Mouse (Mus musculus) MEL-GATA-1-ER (cell line): Measurements from ENCODE around the gene Tmem82.

Experiments
- DNase-seq: peaks from one replicate; pipeline ENCODE4 v3.0.0-alpha.2; 2012; ENCODE audit warnings: low read depth; ENCODE audit errors: extremely low read depth

The Tmem82 gene

DNA sequence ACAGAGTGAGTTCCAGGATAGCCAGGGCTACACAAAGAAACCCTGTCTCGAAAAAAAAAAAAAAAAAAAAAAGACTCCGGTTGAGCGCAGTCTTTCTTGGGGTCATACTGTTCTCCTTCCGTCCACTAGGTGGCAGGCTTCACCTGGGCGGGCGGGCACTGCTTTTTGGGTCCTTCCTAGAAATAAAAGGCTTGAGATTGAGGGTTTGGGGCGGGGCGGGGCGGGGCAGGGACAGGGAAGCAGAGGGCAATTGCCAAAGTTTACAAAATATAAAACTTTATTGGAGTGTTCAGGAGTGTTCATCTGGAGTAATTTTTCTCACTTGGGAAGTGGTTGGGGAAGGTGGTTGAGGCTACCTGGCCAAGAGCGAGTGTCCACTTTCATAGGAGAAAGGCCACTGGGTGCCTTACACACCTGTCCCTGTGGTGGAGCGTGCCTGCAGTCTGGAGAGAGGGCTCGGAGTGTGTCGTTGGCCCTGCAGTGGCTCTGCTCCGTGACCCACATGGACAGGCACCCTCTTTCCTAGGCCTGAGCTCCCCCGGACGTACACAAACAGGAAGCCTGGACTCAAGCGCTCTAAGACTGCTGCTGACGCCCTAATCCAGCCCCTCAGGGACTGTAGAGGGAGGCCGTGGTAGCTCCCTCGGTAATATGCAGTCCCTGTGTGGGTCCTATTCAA lies at the start of gene Tmem82:
TSS of gene Tmem82 (minus strand) at position 69 of the 679 bp plus-strand sequence.
- DNase-seq = peak; percentile 72

DNA sequence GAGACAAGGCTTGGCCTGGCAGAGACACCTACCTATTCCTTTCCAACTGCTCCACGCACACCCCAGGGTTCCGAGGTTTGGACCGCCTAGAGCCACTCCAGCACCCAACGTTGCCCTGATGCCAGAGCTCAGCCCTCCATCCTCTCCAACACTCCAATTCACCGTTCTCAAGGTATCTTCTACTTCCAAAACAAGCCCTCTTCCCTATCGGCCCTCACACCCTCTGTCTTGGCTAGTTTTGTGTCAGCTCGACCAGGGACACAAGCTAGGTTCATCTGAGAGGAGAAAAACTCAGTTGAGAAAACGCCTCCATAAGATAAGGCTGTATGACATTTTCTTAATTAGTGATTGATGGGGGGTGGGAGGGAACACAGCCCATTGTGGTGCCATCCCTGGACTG lies 46.4 kb upstream of the Tmem82 start, which contains the start of gene Plekhm2:
TSS of gene Plekhm2 (minus strand) at position 101 of the 400 bp plus-strand sequence.
- no peak for DNase-seq

GRCm38 (mm10) chr4:141664011-141664745 lies 45.7 kb upstream of the Tmem82 start:
- DNase-seq = no peak

DNA sequence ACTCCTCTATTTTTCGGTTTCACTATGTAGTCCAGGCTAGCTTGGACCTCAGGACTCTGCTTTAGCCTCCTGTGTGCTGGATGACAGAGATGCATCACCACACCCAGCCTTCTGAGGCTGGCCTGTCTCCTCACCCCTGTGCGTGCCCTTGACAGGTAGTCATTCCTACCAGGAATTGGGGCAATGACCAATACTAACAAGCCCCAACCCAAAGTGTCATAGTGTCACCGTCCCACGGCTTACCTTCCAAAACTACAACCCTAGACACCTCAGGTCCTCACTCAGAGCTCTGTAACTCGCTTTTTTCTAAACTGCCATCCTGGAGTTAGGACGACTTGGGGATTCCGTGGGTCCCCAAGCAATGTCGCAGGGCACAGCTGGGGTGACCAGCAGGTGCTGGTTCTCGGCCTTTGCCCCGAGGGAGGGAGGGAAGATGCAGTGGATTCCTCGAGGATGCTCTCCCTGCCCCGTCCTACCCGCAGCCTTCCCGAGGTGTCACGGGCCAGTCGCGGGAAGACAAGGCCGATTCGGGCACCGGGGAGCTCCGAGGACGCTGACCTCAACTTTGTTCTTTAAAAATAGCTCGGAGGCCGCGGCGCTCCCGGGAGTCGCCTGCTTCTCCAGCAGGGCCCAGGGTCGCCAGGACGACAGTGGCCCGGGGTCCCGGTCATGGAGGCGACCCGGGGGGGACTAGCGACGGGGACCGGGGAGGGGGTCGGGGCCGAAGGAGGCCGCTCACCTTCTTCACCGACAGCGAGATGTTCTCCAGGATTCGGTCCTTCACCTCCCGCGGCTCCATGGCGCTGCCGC lies 44.9 kb upstream of the Tmem82 start:
- no peak for DNase-seq

GRCm38 (mm10) chr4:141660884-141661283 lies 42.5 kb upstream of the Tmem82 start:
- no peak for DNase-seq

GRCm38 (mm10) chr4:141659739-141660138 lies 41.3 kb upstream of the Tmem82 start:
- DNase-seq = no peak

DNA sequence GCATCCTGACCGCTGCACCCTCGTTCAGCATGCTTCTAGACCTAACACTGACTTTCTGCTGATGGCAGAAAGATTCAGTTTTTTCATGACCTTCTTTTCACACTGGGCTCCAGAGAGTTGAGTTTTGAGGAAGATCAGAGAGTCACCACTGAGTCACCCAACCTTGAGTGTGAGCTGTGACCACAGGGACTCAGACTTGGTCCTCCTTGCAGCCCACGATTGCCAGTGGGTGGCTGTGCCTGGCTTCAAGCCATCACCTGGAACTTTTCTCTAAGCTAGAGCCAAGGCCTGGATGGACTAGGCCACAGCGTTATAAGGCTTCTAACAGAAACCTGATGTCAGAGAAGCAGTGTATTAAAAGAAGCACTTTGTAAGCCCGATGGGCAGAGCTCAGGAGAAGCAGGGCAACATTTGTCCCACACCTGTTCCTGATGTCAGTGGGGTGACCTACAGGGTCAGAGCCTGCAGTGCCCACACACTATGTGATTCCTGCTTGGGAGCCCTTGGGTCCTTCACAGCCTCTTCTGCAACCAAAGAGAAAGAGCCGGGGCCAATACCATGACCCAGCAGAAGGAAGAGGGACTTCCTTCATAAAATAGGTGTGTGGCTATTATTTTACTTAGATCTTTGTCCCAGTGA lies 40.5 kb upstream of the Tmem82 start:
- DNase-seq = no peak

DNA sequence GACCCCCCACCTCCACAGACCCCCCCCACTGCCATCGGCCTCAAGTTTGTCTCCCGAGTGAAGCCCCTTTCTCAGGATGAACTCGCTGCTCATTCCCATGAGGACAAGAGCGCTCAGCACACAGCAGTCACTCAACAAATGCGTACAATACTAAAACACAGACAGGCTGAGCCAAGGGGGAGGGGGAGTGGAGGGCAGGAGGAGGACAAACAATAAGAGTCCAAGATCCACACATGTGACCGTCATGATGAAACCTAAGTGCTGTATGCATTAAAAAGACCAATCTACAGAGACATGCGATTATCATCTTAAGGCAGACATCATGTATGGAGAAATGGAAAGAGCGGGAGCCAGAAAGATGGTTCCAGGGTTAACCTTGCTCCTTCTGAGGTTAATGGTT lies 38.5 kb upstream of the Tmem82 start:
- DNase-seq = no peak

DNA sequence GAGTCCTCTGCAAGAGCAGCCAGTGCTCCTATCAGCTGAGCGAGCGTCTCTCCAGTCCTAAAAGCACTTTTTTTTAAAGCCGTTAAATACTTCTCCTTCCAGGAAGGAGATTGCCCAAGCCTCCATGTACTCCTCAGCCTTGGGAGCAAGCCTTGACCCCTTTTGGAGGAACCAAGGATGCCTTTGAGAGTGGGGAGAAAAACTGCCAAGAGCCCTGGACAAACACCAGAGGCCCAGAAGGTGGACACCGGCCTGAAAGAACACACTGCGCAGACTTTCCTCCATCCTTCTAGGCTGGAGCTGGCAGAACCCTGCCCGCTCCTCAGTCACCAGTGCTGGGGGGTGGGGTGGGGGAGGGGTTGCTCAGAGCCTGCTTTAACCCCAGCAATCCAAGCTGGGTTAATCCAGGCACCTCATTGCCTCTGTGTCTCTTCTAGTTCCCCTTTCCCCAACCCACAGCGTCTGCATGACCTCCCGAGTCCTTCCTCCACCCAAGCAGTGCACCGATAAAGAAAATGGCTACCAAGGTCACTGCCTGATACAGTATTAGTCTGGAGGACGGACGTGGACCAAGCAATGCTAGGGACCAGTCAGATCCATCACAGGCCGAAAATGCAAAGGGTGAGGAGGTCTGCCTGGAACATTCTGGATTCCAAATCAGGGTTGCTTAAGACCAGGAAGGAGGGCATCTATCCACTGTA lies 37.6 kb upstream of the Tmem82 start:
- peak; percentile 53 for DNase-seq

DNA sequence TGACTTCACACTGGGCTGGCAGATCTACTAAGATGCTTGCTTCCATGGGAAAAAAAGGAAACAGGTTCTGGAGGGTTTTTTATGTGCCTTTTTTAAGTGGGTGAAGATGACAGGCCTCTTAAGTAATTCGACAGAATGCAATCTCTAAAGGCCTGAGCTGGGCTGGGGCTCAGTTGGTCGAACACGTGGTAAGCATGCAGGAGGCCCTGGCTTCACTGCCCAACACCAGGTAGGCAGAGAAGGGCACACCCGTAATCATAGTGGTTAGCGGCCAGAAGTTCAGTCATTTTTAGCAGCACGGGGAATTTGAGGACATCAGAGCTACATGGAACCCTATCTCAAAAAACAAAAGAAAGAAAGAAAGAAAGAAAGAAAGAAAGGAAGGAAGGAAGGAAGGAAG lies 36.1 kb upstream of the Tmem82 start:
- DNase-seq = no peak

DNA sequence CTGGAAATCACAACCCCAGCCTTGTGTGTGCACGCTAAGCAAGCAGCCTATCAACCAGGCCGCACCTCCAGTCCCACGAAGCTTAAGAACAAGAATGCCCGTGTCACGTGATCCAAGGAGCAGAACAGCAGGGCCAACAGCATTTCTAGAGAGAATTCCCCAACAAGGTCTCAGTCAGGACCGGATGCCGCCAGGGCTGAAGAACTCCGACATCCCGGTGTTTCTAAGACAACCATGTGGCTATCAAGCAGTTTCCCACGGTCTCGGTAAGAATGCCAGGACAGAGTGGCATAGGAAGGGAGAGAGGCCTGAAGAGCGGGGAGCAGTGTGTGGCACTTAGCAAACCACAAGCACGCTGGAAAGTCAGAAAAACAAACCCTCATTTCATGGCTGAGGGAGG lies 35.4 kb upstream of the Tmem82 start:
- no peak for DNase-seq

GRCm38 (mm10) chr4:141653044-141653443 lies 34.6 kb upstream of the Tmem82 start:
- DNase-seq = no peak

DNA sequence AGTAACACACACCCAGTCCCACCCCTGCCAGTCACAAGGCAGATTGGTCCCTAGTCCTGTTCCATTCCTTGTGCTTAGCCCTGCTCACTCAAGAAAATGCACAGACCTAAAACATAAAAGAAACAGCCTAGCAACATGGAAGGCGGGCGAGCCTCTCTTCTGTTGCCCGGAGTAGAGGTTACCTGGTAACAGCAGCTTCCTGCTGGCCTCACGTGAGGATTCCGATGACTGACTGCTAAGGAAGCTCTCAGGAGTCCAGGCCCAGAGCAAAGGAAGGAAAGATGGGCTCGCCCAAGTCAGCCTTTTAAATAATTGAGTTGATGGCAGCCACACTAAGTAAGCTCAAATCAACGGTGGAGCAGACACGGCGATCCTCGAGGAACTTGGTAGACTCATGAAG lies 33.5 kb upstream of the Tmem82 start:
- DNase-seq = no peak

- no peak for DNase-seq
Observed at GRCm38 (mm10) chr4:141651286-141651685, 32.9 kb upstream of the Tmem82 start.

DNA sequence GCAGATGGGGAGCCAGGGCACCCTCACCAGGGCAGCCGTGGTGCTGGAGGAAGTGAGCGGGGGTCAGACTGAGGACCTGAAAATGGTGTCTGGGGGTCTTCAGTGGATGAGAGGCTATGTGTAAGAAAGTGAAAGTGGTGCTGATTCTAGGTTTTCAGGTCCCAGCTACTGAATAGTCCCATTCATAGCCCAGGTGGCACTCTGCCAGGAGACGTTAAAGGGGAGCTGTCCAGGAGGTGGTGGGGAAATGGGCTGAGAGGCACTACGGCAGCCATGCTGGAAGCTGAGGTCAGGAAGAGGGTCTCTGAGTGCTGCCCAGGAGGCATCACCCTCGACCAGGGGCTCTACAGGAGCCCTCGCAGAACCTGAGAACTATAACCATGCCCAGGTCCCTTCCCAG lies 30.8 kb upstream of the Tmem82 start:
- no peak for DNase-seq

DNA sequence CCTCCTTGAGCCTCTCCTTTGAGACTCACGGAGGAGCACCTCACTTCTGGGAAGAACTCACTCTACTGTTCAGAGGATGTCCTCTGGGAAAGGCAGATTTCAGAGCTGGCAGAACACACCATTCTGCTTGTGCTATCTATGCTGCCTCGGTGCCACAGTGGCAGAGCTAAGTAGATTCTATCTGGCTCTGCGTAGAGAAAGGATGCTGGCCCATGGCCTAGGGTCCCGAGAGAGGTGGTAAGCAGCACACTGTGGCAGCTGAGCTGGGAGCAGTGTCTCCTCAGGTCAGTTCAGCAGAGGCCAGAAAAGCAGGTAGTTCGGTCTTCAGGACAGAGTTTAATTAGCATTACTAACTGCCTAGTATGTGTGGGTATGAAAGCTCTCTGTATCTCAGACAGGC lies 29.8 kb upstream of the Tmem82 start:
- DNase-seq = no peak

- DNase-seq = no peak
Observed at GRCm38 (mm10) chr4:141647187-141647586, 28.8 kb upstream of the Tmem82 start.

- no peak for DNase-seq
Observed at GRCm38 (mm10) chr4:141645988-141646387, 27.6 kb upstream of the Tmem82 start.

DNA sequence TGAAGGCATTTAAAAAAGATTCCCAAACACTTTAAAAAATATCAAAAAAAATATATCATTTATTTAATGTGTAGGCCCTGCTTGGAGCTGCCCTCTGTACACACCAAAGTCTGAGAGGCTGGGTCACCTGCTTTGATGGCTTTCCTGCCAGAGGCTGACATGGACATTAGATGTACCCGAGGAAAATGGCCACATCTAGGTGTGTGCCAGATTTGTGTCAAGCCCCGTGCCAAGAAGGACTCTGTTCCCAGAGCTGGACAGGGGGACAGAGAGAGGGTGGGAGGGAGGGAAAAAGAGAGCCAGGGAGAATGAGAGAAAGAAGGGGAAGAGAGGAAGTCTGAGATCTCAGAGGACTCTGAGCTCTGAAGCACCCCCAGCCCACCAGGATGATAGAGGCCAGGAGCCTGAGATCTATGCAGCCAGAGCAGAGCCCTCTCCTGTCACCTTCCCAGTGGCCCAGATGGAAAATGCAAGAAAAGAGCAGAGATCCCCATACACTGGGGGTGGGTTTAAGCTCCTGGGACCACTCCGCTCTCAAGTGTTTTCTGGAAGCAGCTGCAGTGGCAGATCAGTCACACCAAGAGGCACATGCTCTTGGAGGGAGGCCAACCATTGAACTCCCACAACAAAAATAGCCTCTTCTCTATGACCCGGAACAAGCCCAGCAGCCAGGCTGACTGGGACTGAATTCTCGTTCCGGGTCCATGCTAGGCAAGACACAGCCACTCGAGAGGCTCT lies 24.9 kb upstream of the Tmem82 start:
- no peak for DNase-seq
